Mouse (Mus musculus): ENCODE results near the gene Ddx59. TPM values are rescaled to one million over a fixed set of nuclear protein-coding genes. Genes with fewer than 3 reads are reported as not detected.
A peak's percentile ranks its signal among the peaks of the same experiment; 100 is the strongest.

The Ddx59 gene
- total RNA-seq (2015; ENCODE audit: low replicate concordance) (17.3 and 21.4 TPM in 2 replicates), total RNA-seq (2017; ENCODE audit: low replicate concordance) (16.7 and 21.1 TPM in 2 replicates)

DNA sequence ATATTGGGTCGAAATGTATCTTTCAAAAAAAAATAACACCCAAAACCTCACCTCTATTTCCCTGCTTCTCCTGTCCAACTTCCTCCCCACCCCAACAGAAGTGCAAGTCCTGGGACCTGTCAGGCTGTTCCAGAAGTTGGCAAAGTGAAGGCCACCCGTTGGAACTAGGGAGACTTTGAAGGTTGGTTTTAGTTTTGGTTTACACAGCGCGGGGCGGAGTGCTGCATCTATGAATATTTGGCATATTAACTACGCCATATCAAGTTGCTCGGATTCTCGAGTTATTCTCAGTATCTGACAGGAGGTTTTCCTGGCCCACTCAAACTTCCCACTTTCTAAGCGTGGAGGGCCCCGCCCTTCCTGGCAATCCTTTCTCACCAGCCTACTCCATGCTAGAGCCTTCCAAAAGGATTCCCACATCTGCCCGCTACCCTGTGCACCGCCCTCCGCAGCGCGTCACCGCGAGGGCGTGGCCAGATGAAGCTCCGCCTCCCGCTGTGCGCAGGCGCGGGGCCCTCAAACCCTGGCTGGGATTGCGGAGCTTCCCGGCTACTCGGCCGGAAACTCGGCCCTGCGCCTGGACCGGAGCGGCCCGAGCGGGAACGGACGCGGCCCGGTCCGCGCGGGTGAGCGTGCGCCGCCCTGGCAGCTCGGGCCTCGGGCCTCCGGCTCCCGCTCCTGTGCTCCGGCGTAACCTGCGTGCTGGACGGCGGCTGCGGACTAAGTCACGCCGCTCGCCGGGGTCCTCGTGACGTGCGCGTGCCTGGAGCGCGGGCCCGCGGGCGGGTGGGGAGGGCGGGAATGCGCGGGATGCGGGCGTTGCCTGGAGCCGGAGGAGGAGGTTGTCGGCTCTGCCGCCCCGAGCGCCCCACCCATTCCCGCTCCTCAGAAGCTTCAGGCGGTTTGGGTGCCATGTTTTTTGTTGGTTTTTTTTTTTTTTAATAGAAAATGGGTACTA lies at the start of gene Ddx59:
TSS of gene Ddx59 (plus strand) at position 474 of the 958 bp plus-strand sequence.
- peak; percentile 94 for ATAC-seq (replicated peaks; ENCODE audit: low FRiP score, poor library complexity, severe bottlenecking)

DNA sequence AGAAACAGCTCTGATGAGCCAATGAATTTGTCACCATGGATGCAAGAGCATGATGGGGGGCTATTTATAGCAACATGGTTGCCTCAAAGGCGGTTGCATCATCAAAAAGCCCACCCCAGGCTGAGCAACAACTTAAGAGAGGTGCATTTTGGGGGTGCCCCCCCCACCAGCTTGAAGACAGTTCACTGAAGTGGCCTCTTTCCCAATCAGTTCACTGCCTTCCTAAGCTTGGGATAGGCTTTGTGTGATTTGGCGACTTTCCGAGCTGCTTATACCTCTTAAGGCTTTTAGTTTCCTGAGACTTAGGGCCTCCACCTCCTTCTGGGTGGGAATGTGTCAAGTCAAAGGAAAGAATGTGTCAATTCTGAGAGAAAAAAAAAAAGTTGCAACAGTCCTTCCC lies 49.1 kb upstream of the Ddx59 start:
- no peak for ATAC-seq (replicated peaks; ENCODE audit: low FRiP score, poor library complexity, severe bottlenecking)

DNA sequence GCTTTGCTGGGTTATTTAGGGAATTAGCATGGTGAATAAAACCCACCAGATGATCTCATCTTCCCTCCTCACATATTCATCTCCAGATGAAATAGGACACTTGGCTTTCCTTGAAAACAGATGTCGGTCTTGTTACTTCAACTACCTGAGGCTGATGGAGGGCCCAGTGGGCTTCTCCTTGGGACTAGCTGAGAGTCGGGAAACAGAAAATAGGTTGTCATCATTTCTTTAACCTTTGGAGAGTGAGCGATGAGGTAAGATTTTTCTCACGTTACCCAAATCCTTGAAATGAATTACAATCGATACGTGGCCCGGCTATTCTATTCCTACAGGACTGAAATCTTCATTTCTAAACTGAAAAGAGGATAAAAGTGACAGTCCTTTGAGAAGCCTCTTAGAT lies 35.8 kb upstream of the Ddx59 start:
- ATAC-seq (replicated peaks; ENCODE audit: low FRiP score, poor library complexity, severe bottlenecking), result no peak

DNA sequence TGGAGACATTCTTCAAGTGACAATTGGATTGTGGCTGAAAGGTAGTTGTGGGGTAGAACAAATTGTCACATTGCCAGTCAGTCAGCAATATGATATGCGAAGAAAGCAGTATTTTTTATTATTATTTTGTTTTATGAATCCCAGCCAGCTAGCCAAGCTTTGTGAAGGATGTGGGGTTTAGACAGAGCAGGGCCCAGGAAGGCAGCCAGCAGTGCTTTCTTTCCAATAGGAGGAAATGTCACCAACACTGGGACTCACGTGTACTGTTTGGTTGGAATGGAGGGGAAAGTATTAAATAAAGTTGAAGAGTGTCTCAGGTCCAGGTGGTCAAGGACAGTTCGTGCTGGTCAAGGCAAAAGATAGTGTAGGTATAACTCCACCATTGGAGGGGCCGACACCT lies 34.9 kb upstream of the Ddx59 start:
- ATAC-seq (replicated peaks; ENCODE audit: low FRiP score, poor library complexity, severe bottlenecking), result no peak

DNA sequence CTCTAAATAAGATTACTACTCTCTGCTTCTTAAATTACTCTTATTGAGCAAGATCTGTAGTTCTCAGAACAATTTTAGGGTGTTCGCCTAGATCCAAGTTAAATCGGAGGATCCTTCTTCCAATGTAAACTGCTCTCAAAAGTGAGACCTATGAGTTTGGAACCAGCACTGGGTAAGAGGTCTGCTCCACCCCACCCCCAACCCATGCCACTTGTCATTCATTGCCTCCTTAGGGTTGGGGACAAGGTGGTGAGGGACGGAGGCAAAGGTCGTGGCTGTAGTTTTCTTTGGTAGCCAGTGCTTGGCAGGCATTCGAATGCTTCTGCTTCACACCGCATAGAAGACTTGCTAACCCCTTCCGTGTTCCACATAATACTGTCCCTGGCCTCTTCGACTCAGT lies 34.5 kb upstream of the Ddx59 start:
- ATAC-seq (replicated peaks; ENCODE audit: low FRiP score, poor library complexity, severe bottlenecking), result no peak

DNA sequence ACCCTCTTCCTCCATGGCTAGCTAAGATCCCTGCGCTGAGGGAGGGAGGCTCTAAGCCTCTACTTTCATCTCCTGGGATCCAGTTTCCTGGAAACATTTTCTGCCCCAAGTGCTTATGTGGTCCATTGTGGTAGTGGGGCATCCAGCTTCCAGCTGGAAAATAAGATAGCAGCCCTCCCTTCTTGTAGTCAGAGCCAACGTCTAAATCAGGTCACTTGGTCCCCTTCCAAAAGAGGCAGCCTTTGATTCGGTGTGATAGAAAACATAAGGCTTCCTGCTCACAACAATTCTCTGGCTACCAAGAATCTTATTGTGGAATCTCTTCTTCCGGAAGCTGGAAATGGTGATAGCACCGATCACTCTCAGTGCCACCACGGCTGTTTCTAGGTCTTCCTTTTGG lies 33.9 kb upstream of the Ddx59 start:
- no peak for ATAC-seq (replicated peaks; ENCODE audit: low FRiP score, poor library complexity, severe bottlenecking)

DNA sequence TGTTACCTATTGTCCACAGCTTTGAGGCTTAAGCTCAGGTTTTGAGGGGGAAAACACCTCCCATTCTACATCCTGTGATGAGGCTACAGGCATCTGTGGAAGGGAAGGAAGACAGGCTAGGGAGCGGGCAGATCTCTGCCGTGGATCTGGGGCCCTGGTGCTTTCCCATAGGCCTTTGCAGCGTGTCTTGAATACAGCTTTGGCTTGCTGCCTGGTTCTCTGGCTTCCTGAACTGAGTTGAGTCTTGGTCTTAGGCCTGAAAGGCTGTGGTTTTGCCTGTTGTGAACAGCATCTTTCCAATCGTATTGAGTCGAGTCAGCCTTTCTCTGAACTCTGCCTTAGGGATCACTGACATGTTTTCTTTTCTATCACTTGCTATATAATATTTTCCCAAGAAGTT lies 33.5 kb upstream of the Ddx59 start:
- no peak for ATAC-seq (replicated peaks; ENCODE audit: low FRiP score, poor library complexity, severe bottlenecking)

DNA sequence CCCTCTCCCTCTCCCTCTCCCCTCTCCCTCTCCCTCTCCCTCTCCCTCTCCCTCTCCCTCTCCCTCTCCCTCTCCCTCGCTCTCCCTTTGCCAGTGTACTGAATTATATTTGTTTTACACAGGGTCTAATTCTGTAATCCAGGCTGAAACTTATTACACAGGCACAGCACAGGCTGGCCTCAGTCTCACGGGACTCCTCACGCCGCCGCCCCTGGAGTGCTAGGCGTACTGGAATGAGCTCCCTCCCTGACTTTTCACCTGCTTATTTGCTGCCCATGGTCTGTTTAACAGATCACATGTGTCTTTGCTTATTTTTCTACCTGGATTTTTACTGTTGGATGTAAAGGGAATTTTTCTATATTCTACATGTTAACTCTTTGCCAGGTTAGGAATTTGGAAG lies 28.2 kb upstream of the Ddx59 start:
- ATAC-seq (replicated peaks; ENCODE audit: low FRiP score, poor library complexity, severe bottlenecking), result no peak

DNA sequence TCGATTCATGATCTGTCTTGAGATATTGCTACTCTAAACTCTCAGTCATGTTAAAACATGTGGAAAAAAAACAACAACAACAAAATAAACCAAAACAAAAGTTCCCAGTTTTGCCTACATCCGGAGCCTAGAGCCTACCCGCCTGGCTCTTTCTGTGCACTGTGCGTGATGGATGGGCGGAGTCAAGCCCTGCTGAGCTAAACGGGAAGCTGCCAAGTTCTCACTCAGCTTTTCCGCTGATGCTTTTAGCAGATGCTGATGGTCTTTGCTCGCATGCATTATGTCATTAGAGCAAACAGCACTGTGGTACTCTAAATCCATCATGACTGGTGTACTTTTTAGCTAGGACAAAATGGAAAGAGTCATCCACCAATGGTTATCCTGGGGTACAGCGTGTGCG lies 20.6 kb upstream of the Ddx59 start:
- peak; percentile 76 for ATAC-seq (replicated peaks; ENCODE audit: low FRiP score, poor library complexity, severe bottlenecking)

DNA sequence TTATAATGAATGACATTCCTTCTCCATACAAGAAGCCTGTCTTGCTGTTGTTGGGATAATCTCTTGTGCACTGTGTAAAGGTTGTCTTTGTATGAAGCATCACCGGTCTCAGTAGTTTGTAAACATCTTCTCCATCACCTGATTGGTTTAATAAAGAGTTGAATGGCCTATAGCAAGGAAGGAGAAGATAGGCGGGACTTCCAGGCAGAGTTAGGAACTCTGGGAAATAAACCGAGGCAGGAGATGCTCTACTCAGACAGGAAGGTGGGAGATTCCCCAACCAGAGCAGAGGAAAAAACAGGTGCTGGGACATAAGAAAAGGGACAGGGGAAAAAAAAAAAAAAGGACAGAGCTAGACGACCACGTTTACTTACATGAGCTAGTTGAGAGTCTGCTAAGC lies 20.0 kb upstream of the Ddx59 start:
- 0 out of 2 replicates have a peak, but pooled peaks have one; percentile 53 for ATAC-seq (replicated peaks; ENCODE audit: low FRiP score, poor library complexity, severe bottlenecking)

DNA sequence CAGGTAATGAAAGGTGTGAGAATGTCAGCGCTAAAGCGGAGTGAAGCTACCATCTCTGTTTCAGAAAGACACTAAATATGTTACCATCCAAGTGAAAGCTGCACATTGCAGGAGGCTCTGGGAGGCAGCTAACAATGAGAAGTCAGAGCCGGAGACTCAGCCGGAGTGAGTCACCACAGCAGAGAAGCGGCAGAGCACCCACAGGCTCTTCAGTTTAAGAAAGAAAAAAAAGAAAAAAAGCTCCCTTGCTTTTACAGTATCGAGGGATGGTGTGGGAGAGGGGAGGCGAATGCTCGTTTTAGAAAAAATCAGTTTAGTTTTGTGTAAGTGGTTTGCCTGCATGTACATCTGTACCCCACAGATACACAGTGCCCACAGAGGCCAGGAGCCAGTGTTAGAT lies 13.8 kb upstream of the Ddx59 start:
- no peak for ATAC-seq (replicated peaks; ENCODE audit: low FRiP score, poor library complexity, severe bottlenecking)

DNA sequence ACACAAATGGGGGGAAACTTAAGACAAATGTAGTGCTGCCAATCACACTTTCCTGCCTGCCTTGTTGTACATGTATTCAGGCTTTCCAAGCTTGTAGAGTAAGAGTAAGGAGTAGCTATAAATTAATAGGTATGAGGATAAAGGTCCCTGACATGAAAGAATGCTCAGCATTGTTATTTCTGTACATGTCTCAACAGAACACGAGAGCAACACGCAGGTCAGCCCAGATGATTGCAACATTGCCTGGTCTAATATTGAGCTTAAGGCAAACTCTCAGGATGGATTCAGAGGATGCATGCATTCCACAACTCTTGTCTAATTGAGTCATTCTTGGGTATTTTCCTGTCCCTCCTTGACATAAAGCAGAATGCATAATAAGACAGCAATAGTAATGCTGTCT lies 5.4 kb upstream of the Ddx59 start:
- no peak for ATAC-seq (replicated peaks; ENCODE audit: low FRiP score, poor library complexity, severe bottlenecking)

DNA sequence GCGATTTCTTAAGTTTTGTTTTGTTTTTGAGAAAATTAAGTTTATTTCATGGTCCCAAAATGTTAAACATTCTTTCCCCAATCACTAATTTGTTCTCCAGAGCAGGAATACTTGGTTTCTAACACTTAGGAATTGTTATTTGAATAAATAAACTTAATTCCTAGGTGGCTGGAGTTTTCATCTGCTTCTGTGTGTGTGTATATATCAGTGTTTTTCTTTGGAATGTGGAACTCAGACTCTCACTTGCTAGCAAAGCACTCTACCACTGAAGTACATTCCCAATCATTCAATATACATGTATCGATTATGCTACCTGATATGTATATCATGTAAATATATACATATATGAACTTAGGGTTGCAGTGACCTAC lies 670 bp downstream of the Ddx59 start:
- no peak for ATAC-seq (replicated peaks; ENCODE audit: low FRiP score, poor library complexity, severe bottlenecking)

DNA sequence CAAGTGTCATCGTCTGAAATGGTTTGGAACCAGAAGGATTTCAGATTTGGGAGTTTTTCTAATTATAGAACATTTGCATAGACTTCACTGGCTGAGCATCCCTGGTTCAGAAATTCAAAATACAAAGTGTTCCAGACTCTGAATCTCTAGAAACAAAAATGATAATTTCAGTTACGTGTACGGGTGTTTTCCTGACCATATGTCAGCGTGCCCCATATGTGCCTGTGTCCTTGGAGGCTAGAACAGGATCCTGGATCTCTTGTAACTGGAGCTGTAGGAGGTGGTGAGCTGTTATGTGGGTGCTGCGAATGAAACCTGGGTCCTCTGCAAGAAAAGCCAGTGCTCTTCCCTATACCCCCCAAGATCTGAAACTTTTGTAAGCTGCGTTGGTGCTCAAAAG lies 3.3 kb downstream of the Ddx59 start:
- ATAC-seq (replicated peaks; ENCODE audit: low FRiP score, poor library complexity, severe bottlenecking), result no peak

DNA sequence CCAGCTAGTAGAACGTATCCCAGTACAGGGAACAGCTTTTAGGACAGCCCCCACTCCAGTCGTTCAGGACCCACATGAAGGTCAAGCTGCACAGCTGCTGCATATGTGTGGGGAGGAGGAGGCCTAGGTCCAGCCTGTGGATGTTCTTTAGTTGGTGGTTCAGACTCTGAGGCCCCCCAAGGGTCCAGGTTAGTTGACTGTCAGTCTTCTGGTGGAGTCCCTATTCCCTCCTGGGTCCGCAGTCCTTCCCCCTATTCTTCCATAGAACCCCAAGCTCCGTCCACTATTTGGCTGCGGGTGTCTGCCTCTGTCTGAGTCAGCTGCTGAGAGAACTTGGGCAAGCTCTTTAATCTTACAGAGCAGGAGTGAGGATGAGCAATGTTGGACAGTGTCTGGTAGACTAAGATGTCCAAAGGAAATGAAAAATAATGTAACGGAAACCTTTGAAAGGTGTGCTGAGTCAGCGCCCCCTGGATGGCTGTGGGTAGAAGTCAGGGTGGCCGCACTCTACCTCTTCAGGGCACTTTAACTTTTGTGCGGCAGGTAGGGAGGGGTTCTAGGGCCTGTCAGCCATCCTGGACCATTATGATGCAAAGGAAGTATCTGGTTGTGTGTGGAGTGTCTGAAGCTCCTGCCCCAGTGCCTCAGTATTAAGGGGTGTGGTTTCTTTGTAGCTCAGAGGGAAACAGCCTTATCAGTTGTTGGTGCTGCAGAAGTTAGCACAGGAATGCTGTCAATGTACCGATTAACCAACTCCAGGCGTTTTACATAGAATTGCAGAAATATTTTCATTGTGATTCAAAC lies 12.3 kb downstream of the Ddx59 start:
- ATAC-seq (replicated peaks; ENCODE audit: low FRiP score, poor library complexity, severe bottlenecking), result peak; percentile 96

DNA sequence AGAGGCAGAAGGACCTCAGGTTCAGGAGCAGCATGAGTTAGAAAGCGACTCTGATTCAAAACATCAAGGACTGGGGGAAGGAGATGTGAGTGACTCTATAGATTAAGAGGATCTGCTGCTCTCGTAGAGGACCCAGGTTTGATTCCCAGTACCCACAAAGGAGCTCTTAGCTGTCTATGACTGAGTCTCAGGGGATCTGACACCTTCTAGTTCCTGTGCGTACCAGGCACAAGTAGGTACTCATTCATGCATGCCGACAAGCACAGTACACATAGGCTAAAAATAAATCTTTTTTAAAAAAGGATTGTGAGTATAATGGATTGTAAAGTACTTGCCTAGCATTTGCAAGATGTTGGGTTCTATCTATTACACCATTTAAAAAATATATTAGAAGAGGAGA lies 13.9 kb downstream of the Ddx59 start:
- ATAC-seq (replicated peaks; ENCODE audit: low FRiP score, poor library complexity, severe bottlenecking), result no peak

DNA sequence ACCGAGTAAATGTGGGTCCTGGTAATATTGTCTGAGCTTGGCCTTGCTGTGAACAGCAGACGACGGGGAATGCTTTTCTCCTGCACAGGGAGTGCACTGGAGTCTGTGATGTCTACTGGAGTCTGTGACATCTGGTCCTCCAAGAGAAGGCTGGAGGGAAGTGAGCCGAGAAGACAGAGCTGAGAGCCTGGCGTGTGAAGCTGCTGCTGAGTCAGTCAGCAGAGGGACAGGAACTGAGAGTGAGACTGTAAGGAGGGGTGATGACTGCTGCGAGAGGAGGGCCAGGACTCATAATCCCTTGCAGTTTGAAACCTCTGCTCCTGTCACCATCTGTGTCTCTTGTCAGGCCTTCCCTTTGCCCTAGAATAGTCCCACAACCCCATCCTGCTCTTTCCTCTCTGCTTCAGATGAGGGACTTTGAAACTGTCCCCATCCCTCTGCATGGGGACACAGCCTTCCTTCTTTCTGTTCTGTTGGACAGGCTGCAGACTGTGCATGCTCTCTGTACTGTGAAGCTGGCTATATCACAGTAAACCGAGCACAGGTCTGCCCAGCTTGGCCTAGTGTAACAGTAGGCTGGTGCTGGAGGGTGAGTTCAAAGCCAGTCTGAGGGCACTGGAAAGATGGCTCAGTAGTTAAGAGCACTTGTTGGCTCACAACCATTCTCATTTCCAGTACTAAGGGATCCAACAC lies 15.2 kb downstream of the Ddx59 start:
- ATAC-seq (replicated peaks; ENCODE audit: low FRiP score, poor library complexity, severe bottlenecking), result no peak

DNA sequence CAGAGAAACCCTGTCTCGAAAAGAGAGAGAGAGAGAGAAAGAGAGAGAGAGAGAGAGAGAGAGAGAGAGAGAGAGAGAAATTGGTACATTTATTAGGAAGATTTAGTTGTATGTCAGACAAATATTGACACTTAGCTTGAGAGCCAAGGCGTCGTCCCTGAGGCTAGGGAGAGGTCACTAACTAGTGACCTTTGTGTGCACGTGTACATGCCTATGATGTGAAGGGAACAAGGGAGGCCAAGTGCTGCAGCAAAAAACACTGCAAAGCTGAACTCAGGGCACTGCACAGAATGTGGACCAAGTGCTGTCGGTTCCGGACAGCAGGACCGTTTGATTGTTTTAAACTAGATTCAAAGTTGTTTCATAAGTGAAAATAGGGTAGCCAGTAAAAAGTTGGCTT lies 25.7 kb downstream of the Ddx59 start:
- ATAC-seq (replicated peaks; ENCODE audit: low FRiP score, poor library complexity, severe bottlenecking), result no peak

DNA sequence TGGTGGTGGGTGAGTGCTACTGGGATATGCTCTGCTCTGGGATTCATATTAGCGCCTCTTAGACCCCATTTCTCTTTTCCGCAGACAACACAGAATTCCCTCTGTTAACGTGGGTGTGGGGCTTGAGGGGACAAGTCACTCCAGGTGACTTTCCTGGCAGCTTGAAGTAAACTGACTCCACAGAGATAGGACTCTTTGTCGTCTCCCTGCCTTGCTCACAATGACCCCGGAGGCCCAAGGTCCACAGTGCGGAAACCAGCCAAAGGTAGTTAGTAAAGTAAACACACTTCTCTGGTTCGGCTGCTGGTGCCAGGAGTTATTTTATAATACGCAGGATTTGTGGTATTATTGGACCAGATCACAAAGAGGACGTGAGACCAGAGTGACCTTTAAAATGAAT lies 27.7 kb downstream of the Ddx59 start:
- no peak for ATAC-seq (replicated peaks; ENCODE audit: low FRiP score, poor library complexity, severe bottlenecking)

DNA sequence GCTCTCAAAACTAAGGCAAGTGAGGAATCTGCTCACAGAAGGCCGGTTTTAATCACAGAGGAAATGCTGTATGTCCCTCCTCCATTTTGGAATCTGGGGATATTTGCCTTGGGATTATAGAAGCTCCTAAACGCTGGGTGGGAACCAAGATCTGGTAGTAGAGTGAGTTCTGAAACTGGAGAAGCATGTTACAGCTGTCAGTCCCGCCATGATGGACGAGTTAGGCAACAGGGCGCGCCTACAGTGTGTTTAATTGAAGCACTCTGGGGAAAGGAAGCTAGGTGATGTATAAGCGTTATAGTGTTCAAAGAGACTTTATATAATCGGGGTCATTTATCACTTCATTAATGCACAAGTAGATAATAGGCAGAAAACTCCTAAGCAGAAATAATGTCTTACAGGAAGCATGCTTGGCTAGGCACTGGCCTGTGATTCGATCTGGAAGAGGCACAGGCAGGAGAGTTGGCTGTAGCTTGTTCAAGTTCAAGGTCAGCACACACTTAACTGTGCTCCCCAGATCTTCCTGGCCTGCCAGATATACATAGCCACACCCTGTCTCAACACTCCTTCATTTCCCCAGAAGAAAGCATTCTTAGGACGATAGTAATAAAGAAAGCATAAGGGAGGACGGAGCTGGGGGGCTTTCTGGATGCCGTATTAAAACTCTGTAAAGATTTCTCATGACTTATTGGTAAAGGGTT lies 29.6 kb downstream of the Ddx59 start:
- peak; percentile 96 for ATAC-seq (replicated peaks; ENCODE audit: low FRiP score, poor library complexity, severe bottlenecking)

Data from erythroid progenitor cell, adult 5-6 weeks (primary cell).